Mouse (Mus musculus) midbrain, embryonic 12.5 days (tissue): ENCODE measurements around the gene Ociad2. TPM values are rescaled to one million over a fixed set of nuclear protein-coding genes. Genes with fewer than 3 reads are reported as not detected.

ENCODE experiments used
- ATAC-seq: fragments of 200-750 bp; cut with Nextera tagmentation; 2 replicates; pipeline ENCODE4 v1.8.0; 2017; ENCODE audit warnings: low read depth, moderate TSS enrichment, moderate library complexity; ENCODE audit not compliant: low FRiP score
- H3K27ac ChIP-seq: fragments of 300-500 bp; sonication (generic); replicated peaks from 2 replicates; pipeline ENCODE4 v1.5.1; 2016; ENCODE audit warnings: mild to moderate bottlenecking
- H3K27me3 ChIP-seq: fragments of 300-500 bp; sonication (generic); 2 replicates; pipeline ENCODE4 v1.6.1; 2016; ENCODE audit warnings: mild to moderate bottlenecking
- H3K36me3 ChIP-seq: fragments of 300-500 bp; sonication (generic); 2 replicates; pipeline ENCODE4 v1.6.1; 2016
- H3K4me1 ChIP-seq: fragments of 300-500 bp; sonication (generic); 2 replicates; pipeline ENCODE4 v1.6.1; 2016
- H3K4me2 ChIP-seq: fragments of 300-500 bp; sonication (generic); replicated peaks from 2 replicates; pipeline ENCODE4 v1.6.1; 2016; ENCODE audit warnings: mild to moderate bottlenecking, moderate library complexity
- H3K4me3 ChIP-seq: fragments of 300-500 bp; sonication (generic); 2 replicates; pipeline ENCODE4 v1.5.1; 2016; ENCODE audit warnings: mild to moderate bottlenecking
- H3K9ac ChIP-seq: fragments of 300-500 bp; sonication (generic); replicated peaks from 2 replicates; pipeline ENCODE4 v1.6.1; 2016; ENCODE audit warnings: mild to moderate bottlenecking, moderate library complexity
- H3K9me3 ChIP-seq: fragments of 300-500 bp; sonication (generic); 2 replicates; pipeline ENCODE4 v1.6.1; 2016; ENCODE audit warnings: mild to moderate bottlenecking
- WGBS: fragments of 180-500 bp; shearing (Covaris S2); methylation state at CpG from one replicate; pipeline ENCODE4 v1.1.7; 2016; 5-methylcytosine and 5-hydroxymethylcytosine counted together
- polyA plus RNA-seq: library from polyadenylated mRNA; unstranded; fragments of >200 nt; fragmentation: Nextera tagmentation; extraction: Ambion mirVana; gene quantifications from 2 replicates; pipeline ENCODE4 v1.2.1, GENCODE M21; 2016

The Ociad2 gene
- 16.5 and 23.0 TPM in 2 replicates for polyA plus RNA-seq

DNA sequence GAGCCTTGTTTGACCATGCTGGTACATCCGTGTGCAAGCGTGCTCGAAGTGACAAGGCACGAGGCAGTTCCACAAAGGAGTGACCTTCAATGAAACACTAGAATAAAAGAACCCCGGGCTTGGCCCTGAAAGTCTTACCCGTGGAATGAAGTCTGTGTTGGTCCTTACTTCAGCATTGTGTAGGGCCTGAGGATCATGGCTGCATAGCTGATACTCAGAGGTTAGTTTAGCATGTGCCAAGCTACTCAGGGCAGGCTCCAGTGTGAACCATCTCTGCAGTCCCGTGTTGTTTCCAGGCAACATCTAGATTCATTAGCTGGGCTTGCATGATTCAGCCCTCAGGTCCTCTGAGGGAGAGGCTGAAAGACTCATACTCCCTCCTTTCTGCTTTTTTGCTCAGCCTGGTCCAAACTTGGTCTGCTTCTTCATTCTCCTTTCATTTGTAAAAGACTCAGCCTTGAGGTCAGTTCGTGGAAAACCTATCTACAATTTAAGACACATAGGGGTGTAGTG, at the start of gene Ociad2:
Ociad2 (minus strand) TSS at position 306 of the 513 bp plus-strand sequence.
- H3K27ac ChIP-seq, result no peak within 1 kb of the TSS
- peaks cover 32% of the 10 kb centered on the region for H3K4me1 ChIP-seq
- H3K9me3 ChIP-seq, result no peaks in the 10 kb centered on the region
- H3K9ac ChIP-seq, result no peak within 1 kb of the TSS
- no peak within 1 kb of the TSS for H3K4me3 ChIP-seq
- ATAC-seq, result no peak
- WGBS, result 83% methylated on average over 8 of the region's 8 CpGs
- no peaks in the 10 kb centered on the region for H3K36me3 ChIP-seq
- no peak within 1 kb of the TSS for H3K4me2 ChIP-seq
- peaks cover 14% of the 10 kb centered on the region; the same call in 1 of the 2 replicates for H3K27me3 ChIP-seq

GRCm38 (mm10) chr5:73383647-73383970, 42.8 kb upstream of the Ociad2 start:
- Histone ChIP-seq H3K9ac (no peak overlapping the region), H3K4me1 (peaks cover 4% of the 10 kb centered on the region; the same call in 1 of the 2 replicates), H3K4me2 (no peak overlapping the region), H3K36me3 (no peaks in the 10 kb centered on the region), H3K27ac (no peak overlapping the region), H3K27me3 (peaks cover 24% of the 10 kb centered on the region), H3K4me3 (no peak overlapping the region), H3K9me3 (no peaks in the 10 kb centered on the region)
- peak; percentile 81 for ATAC-seq
- WGBS, result 37% methylated on average over 4 of the region's 4 CpGs

- Histone ChIP-seq H3K9me3 (no peaks in the 10 kb centered on the region), H3K36me3 (no peaks in the 10 kb centered on the region), H3K4me2 (no peak overlapping the region), H3K27ac (no peak overlapping the region), H3K4me3 (no peak overlapping the region), H3K9ac (no peak overlapping the region), H3K4me1 (peaks cover 4% of the 10 kb centered on the region; the same call in 1 of the 2 replicates), H3K27me3 (peaks cover 27% of the 10 kb centered on the region)
- 29% methylated on average over 3 of the region's 3 CpGs for WGBS
- peak; percentile 35; the same call in 1 of the 2 replicates for ATAC-seq
Measured at GRCm38 (mm10) chr5:73382737-73383646, 42.2 kb upstream of the Ociad2 start.

- Histone ChIP-seq H3K36me3 (no peaks in the 10 kb centered on the region), H3K27me3 (peaks cover 27% of the 10 kb centered on the region), H3K9ac (no peak overlapping the region), H3K4me1 (peaks cover 4% of the 10 kb centered on the region; the same call in 1 of the 2 replicates), H3K27ac (no peak overlapping the region), H3K9me3 (no peaks in the 10 kb centered on the region), H3K4me2 (no peak overlapping the region), H3K4me3 (no peak overlapping the region)
- WGBS, result 84% methylated on average over 9 of the region's 9 CpGs
- ATAC-seq, result no peak
Measured at GRCm38 (mm10) chr5:73381976-73382540, 41.2 kb upstream of the Ociad2 start.

GRCm38 (mm10) chr5:73381510-73381909, 40.7 kb upstream of the Ociad2 start:
- Histone ChIP-seq H3K36me3 (no peaks in the 10 kb centered on the region), H3K9me3 (no peaks in the 10 kb centered on the region), H3K27ac (no peak overlapping the region), H3K27me3 (peaks cover 27% of the 10 kb centered on the region), H3K4me3 (no peak overlapping the region), H3K4me2 (no peak overlapping the region), H3K4me1 (peaks cover 4% of the 10 kb centered on the region; the same call in 1 of the 2 replicates), H3K9ac (no peak overlapping the region)
- no peak for ATAC-seq
- WGBS, result 78% methylated on average over 7 of the region's 7 CpGs

DNA sequence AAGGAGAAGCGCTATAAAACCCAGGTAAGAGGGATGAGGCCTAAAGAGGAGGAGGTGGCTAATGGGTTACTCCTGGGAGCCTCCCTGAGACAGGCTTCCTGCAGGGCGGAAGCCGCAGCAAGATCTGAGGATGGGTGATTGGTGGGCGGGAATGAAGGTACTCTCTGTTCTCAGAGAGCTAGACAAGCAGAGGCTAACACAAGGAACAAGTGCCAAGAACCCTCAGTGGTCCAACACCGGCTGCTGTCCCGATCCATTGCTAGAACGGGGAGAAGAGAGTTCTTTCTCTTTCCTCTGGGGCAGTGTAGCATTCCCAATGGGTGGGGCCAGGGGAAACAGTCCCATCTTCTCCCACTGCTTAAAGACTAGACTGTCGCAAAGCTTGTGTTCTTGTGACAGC, 40.0 kb upstream of the Ociad2 start:
- Histone ChIP-seq H3K4me1 (peaks cover 8% of the 10 kb centered on the region; the same call in 1 of the 2 replicates), H3K27ac (no peak overlapping the region), H3K4me2 (no peak overlapping the region), H3K4me3 (no peak overlapping the region), H3K27me3 (peaks cover 27% of the 10 kb centered on the region), H3K9ac (no peak overlapping the region), H3K9me3 (no peaks in the 10 kb centered on the region), H3K36me3 (no peaks in the 10 kb centered on the region)
- 62% methylated on average over 8 of the region's 8 CpGs for WGBS
- no peak for ATAC-seq

- no peaks in the 10 kb centered on the region for H3K9me3 ChIP-seq
- H3K36me3 ChIP-seq, result no peaks in the 10 kb centered on the region
- no peak overlapping the region for H3K4me3 ChIP-seq
- H3K27ac ChIP-seq, result no peak overlapping the region
- no peak overlapping the region for H3K4me2 ChIP-seq
- peak; percentile 65; the same call in 1 of the 2 replicates for ATAC-seq
- H3K27me3 ChIP-seq, result peaks cover 30% of the 10 kb centered on the region
- no peak overlapping the region for H3K9ac ChIP-seq
- WGBS, result 26% methylated on average over 3 of the region's 3 CpGs
- H3K4me1 ChIP-seq, result peaks cover 12% of the 10 kb centered on the region; the same call in 1 of the 2 replicates
Measured at GRCm38 (mm10) chr5:73379908-73380307, 39.1 kb upstream of the Ociad2 start.

GRCm38 (mm10) chr5:73376491-73376890, 35.7 kb upstream of the Ociad2 start:
- WGBS, result 77% methylated on average over 7 of the region's 7 CpGs
- Histone ChIP-seq H3K4me3 (no peak overlapping the region), H3K27ac (no peak overlapping the region), H3K9me3 (no peaks in the 10 kb centered on the region), H3K4me2 (no peak overlapping the region), H3K9ac (no peak overlapping the region), H3K4me1 (peaks cover 9% of the 10 kb centered on the region; the same call in 1 of the 2 replicates), H3K27me3 (peaks cover 33% of the 10 kb centered on the region), H3K36me3 (no peaks in the 10 kb centered on the region)
- no peak for ATAC-seq

DNA sequence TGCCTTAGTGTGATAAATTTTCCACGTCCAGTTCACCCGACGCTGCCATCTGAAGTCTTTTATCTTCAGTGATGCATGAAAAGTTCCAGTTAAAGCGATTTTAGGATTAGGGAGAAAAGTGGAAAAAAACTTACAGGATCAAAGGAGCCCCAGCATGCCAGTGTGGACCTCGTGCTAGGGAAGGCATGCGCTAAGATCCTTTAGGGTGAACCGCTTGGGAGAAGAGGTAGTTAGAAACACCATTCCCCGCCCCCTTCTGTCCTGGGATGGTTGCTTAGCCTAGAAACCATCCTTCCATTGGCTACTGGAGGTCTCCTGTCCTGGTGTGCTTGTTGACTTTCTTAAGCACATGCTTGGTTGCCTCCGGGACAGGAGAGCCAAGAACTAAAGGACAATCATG, 35.2 kb upstream of the Ociad2 start:
- H3K9ac ChIP-seq, result no peak overlapping the region
- ATAC-seq, result peak; percentile 58; the same call in 1 of the 2 replicates
- WGBS, result 38% methylated on average over 9 of the region's 9 CpGs
- H3K9me3 ChIP-seq, result no peaks in the 10 kb centered on the region
- H3K4me2 ChIP-seq, result no peak overlapping the region
- peaks cover 30% of the 10 kb centered on the region for H3K27me3 ChIP-seq
- H3K4me3 ChIP-seq, result no peak overlapping the region
- H3K27ac ChIP-seq, result no peak overlapping the region
- no peaks in the 10 kb centered on the region for H3K36me3 ChIP-seq
- peaks cover 9% of the 10 kb centered on the region; the same call in 1 of the 2 replicates for H3K4me1 ChIP-seq

DNA sequence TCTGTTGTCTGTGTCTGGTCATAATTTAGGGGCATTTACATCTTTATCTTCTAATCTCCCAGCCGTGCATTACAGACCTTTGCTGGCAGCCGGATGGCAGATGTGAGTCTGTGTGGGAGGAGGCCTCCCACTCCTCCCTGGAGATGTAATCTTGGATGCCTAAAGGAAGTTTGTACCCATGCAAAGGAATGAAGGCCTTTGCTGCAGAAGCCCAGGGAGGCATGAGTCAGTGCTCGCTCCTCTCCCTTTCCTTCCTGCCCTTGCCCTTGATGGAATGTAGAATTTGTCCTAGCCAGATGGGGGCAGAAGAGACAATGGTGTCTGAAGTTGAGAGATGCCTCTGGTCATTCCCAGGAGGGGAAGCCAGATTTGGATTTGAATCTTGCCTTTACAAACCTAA, 32.4 kb upstream of the Ociad2 start:
- H3K4me2 ChIP-seq, result no peak overlapping the region
- no peaks in the 10 kb centered on the region for H3K9me3 ChIP-seq
- H3K4me3 ChIP-seq, result no peak overlapping the region
- no peak for ATAC-seq
- H3K27ac ChIP-seq, result no peak overlapping the region
- no peaks in the 10 kb centered on the region for H3K36me3 ChIP-seq
- peaks cover 9% of the 10 kb centered on the region; the same call in 1 of the 2 replicates for H3K4me1 ChIP-seq
- 53% methylated on average over 3 of the region's 3 CpGs for WGBS
- H3K9ac ChIP-seq, result no peak overlapping the region
- peaks cover 24% of the 10 kb centered on the region for H3K27me3 ChIP-seq

- no peak overlapping the region for H3K27ac ChIP-seq
- no peak overlapping the region for H3K9ac ChIP-seq
- no peak for ATAC-seq
- H3K27me3 ChIP-seq, result peaks cover 23% of the 10 kb centered on the region
- 86% methylated on average over 5 of the region's 5 CpGs for WGBS
- no peaks in the 10 kb centered on the region for H3K9me3 ChIP-seq
- H3K36me3 ChIP-seq, result no peaks in the 10 kb centered on the region
- H3K4me1 ChIP-seq, result peaks cover 9% of the 10 kb centered on the region; the same call in 1 of the 2 replicates
- no peak overlapping the region for H3K4me2 ChIP-seq
- no peak overlapping the region for H3K4me3 ChIP-seq
Measured at GRCm38 (mm10) chr5:73372601-73373000, 31.8 kb upstream of the Ociad2 start.

GRCm38 (mm10) chr5:73369731-73370130, 28.9 kb upstream of the Ociad2 start:
- no peak for ATAC-seq

More at GRCm38 (mm10) chr5:73369731-73370130, 28.9 kb upstream of the Ociad2 start:
- H3K27ac ChIP-seq, result no peak overlapping the region
- 54% methylated on average over 3 of the region's 3 CpGs for WGBS
- no peak overlapping the region for H3K4me3 ChIP-seq
- no peaks in the 10 kb centered on the region for H3K36me3 ChIP-seq
- H3K27me3 ChIP-seq, result peaks cover 19% of the 10 kb centered on the region
- H3K4me2 ChIP-seq, result no peak overlapping the region
- no peaks in the 10 kb centered on the region for H3K4me1 ChIP-seq
- H3K9me3 ChIP-seq, result no peaks in the 10 kb centered on the region
- H3K9ac ChIP-seq, result no peak overlapping the region
